Mouse (Mus musculus) forelimb bud, embryonic 11.5 days (tissue): ENCODE data around the gene Vmn1r142.
"Not testable (repeated sequence)": the region's sequence is repeated elsewhere in the genome, so short reads cannot be mapped to it uniquely, and the experiment has no call there.

Experiments used
- DNase-seq: peaks from one replicate; pipeline ENCODE4 v3.0.0-alpha.2; 2012; ENCODE audit warnings: low read depth, low spot score

The Vmn1r142 gene

GRCm38 (mm10) chr7:22163935-22164334 lies at the start of gene Vmn1r142:
Gene Vmn1r142, minus strand, starts transcription at chr7:22164035.
- DNase-seq, result not testable (repeated sequence)

- DNase-seq, result not testable (repeated sequence)
Measured at GRCm38 (mm10) chr7:22201164-22201563, 37.3 kb upstream of the Vmn1r142 start, which contains the start of gene Gm8653. Gene Gm8653, minus strand, starts transcription at chr7:22201264.

- DNase-seq, result not testable (repeated sequence)
Measured at GRCm38 (mm10) chr7:22189077-22189476, 25.2 kb upstream of the Vmn1r142 start, which contains the start of gene Vmn1r143. Gene Vmn1r143, plus strand, starts transcription at chr7:22189377.

- not testable (repeated sequence) for DNase-seq
Measured at GRCm38 (mm10) chr7:22134641-22135040, 29.2 kb downstream of the Vmn1r142 start, which contains the start of gene Gm10666. Gene Gm10666, minus strand, starts transcription at chr7:22134741.

GRCm38 (mm10) chr7:22118145-22118544 lies 45.7 kb downstream of the Vmn1r142 start, which contains the start of gene Gm16451:
Gene Gm16451, minus strand, starts transcription at chr7:22118245.
- DNase-seq, result not testable (repeated sequence)
